Mouse (Mus musculus) gastrocnemius, adult 2 months (tissue): ENCODE data around the gene Spg7. TPM values are rescaled to one million over a fixed set of nuclear protein-coding genes. Genes with fewer than 3 reads are reported as not detected.
A peak's percentile ranks its signal among the peaks of the same experiment; 100 is the strongest.

Experiments
- DNase-seq: peaks from one replicate; pipeline ENCODE4 v3.0.0; 2022
- H3K27ac ChIP-seq: fragments of 200-600 bp; 2 replicates; pipeline ENCODE4 v1.8.1; 2022; ENCODE audit warnings: mild to moderate bottlenecking
- H3K4me3 ChIP-seq: fragments of 200-600 bp; 2 replicates; pipeline ENCODE4 v1.8.1; 2022; ENCODE audit warnings: mild to moderate bottlenecking, moderate library complexity
- CTCF ChIP-seq: fragments of 200-600 bp; IDR thresholded peaks from 2 replicates; pipeline ENCODE4 v1.8.1; 2022; ENCODE audit warnings: antibody characterized with exemption, mild to moderate bottlenecking, moderate library complexity
- intact Hi-C: fragments of 180-260 bp; cut with DNase I; formaldehyde crosslinking; loops from one replicate; pipeline ENCODE4 v1.15.1; 2025
- total RNA-seq, 2 experiments: library from RNA; stranded (reverse); gene quantifications; 2 replicates each; pipeline ENCODE4 v1.2.3; 2021

The Spg7 gene
- total RNA-seq, 2 experiments from 2014 or later: 67.4 to 74.9 TPM

DNA sequence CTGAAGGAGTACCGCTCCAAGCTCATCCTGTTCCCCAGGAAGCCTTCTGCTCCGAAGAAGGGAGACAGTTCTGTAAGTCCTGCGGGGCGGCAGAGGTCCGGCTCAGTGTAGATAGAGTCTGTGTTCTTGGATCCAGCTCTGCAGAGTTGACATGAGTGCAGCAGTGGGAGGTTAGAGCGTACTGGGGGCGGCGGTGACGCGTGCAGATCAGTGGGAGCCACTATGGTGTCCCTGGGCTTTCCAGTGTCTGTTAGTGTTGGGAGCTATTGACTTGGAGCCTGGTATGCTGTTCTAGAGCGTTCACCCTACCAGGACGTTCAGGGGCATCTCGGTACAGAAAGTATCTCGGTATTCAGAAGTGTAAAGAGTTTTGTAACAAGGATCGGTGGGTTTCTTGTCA, 40.5 kb downstream of the Spg7 start:
- TF ChIP-seq CTCF: no peak
- intact Hi-C loops: loop anchor here (5.0 kb wide), 1 partner anchor 109 kb away; the partner anchor contains the start of genes Chmp1a and Spata33
- no peak for DNase-seq
- Histone ChIP-seq H3K4me3 (peak overlapping the region; percentile 92), H3K27ac (peak overlapping the region; percentile 96)

DNA sequence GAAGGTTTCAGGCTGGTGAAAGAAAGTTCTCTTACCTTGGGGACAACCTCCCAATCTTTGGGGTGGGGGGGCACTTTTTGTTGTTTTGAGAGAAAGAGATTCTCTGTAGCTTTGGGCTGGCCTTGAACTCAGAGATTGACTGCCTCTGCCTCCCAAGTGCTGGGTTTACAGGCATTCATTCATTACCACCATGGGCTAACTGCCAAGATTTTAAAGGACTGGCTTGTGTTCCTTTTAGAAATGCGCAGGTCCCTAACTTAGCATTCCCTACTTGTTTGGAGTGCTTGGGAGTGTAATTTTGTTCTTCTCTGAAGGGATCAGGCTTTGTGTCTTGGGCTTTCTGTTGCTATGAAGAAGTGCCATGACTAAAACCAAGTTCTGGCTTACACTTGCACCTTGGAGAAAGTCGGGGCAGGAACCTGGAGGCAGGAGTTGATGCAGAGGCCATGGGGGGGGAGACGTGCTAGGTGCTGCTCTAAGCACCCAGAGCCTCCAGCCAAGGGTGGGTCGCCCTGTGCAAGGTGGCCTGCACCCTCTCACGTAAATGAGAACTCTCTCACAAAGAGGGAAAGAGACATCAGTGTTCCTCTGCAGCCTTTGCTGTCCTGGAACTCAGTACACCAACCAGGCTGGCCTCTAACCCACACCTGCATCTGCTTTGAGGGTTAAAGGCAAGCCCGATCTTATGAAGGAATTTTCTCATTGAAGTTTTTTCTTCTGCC, 41.5 kb downstream of the Spg7 start:
- H3K4me3 ChIP-seq: peak overlapping the region; percentile 92
- peak overlapping the region; percentile 96; the same call in 1 of the 2 replicates for H3K27ac ChIP-seq
- intact Hi-C loops: loop anchor here (5.0 kb wide), 1 partner anchor 108 kb away; the partner anchor contains the start of genes Chmp1a and Spata33
- no peak for TF ChIP-seq CTCF
- no peak for DNase-seq

DNA sequence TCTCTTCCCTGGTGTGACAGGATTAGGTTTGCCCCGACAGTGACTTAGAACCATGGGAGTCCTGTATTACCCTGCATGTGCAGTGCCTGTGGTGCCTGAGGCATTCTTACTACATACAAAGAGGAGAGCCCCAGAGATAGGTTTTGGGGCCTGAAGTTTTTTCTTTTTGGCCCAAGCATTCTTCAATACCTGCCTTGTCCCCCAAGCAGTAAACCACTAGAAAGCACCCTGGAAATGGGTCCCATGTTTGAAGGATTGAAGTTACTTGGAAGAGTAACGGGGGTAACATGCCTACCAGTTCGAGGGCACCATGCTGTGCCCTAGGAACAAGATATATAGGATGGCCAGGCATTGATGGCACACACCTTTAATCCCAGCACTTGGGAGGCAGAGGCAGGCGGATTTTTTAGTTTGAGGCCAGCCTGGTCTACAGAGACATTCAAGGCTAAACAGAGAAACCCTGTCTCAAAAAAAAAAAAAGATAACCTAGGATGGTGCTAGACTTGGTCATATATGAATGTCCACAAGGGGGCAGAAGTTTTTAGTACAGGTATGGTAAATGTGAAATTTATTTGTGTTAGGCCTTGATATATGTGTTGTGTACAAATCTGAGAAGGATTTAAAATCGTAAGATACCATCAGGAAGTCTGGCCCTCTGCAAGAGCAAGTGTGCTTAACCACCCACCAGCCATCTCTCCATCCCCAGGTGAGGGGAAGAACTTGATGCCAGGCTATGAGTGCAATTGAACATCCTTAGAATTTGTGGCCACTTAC, 43.0 kb downstream of the Spg7 start:
- DNase-seq: no peak

DNA sequence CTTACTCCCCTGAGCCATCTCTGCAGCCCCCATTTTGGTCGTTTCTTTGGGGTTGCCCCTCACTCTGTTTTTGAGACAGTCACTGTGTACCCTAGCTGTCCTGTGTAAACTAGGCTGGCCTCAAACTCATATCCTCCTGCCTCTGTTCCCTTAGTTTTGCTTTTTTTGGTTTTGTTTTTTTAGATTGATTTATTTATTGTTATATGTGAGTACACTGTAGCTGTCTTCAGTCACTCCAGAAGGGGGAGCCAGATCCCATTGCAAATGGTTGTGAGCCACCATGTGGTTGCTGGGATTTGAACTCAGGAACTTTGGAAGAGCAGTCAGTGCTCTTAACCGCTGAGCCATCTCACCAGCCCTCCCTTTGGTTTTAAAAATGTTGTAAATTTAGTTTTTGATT, 43.8 kb downstream of the Spg7 start:
- H3K27ac ChIP-seq: no peak overlapping the region
- no peak overlapping the region for H3K4me3 ChIP-seq
- peak; percentile 57 for TF ChIP-seq CTCF
- intact Hi-C loops: loop anchor here (2.0 kb wide), 1 partner anchor 84 kb away; no protein-coding TSS in a partner anchor
- DNase-seq: no peak

More for the DNA sequence above, 43.0 kb downstream of the Spg7 start:
- no peak overlapping the region for H3K27ac ChIP-seq
- no peak overlapping the region for H3K4me3 ChIP-seq
- intact Hi-C loops: loop anchor here (2.0 kb wide), 1 partner anchor 85 kb away; no protein-coding TSS in a partner anchor
- TF ChIP-seq CTCF: peak; percentile 61

DNA sequence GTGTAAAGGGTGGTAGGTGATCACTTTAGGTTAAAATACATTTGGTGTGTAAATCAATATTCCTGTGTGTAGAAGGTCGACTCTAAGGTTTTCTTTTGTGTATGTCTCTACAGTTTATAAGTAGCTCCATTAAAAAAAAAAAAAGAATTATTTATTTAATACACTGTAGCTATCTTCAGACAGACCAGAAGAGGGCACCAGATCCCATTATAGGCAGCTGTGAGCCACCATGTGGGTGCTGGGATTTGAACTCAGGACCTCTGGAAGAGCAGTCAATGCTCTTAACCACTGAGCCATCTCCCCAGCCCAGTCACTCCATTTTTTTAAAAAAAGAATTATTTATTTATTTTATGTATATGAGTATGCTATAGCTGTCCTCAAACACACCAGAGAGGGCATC, 45.3 kb downstream of the Spg7 start:
- Histone ChIP-seq H3K27ac (no peak overlapping the region), H3K4me3 (no peak overlapping the region)
- no peak for DNase-seq
- peak; percentile 55 for TF ChIP-seq CTCF
- intact Hi-C loops: no loop called here

DNA sequence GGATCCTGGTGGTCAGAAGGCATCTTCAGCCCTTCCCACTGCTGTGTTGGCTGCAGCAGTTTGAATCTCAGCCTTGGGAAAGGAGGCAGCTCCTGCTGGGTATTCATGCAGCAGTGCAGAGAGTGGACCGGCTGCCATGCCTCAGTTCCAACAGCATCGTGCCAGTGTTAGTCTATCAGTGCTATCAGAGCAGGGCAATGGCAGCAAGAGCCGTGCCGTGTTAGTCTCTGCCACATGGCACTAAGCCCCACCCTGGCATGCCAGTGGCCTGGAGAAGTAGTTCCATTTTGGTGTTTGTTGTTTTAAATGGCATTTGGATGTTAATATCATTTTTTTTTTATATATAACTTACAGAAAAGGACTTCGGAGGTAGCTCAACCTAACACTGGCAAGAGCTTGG, 46.2 kb downstream of the Spg7 start:
- no peak for DNase-seq
- no peak overlapping the region for H3K4me3 ChIP-seq
- no peak for TF ChIP-seq CTCF
- H3K27ac ChIP-seq: no peak overlapping the region
- intact Hi-C loops: no loop called here

DNA sequence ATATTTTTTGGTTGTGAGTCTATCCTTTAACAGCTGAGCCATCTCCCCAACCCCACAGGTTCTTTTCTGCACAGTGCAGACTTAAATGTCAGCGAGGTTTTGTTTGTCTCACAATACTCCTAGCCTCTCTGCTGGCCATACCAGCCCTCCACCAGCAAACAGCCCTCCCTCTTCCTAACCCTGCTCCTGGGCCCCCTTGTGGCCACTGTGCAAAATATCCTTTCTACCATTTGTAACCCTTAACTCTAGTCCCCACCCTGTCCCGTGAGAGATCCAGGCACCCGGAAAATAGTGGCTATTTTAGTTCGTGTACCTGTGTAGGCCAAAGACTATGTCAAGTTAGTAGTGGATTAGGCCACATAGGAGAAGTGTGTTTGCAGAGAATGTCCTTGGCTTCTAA, 47.9 kb downstream of the Spg7 start:
- H3K27ac ChIP-seq: no peak overlapping the region
- intact Hi-C loops: no loop called here
- DNase-seq: peak; percentile 62

DNA sequence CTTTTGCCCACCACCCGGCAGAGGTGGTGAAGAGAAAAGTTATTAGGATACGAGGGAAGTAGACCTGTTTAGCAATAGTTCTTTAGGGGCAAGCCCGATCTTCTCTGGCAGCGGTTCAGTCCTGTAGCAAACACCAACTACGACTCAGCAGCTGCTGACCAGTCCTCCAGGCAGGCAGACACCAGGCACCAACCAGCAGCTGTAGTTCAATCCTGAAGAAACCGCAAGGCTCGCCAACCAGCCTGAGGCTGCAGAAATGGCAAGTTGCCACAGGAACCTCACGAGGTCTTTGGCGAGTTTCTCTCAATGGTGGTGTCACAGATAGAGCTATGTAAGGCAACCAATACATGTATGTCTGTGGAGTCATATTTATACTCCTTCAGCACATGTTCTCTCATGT, 50.1 kb downstream of the Spg7 start:
- Histone ChIP-seq H3K27ac (no peak overlapping the region), H3K4me3 (no peak overlapping the region)
- DNase-seq: no peak
- intact Hi-C loops: no loop called here
- TF ChIP-seq CTCF: no peak

More for the DNA sequence above, 47.9 kb downstream of the Spg7 start:
- H3K4me3 ChIP-seq: no peak overlapping the region
- peak; percentile 72 for TF ChIP-seq CTCF

DNA sequence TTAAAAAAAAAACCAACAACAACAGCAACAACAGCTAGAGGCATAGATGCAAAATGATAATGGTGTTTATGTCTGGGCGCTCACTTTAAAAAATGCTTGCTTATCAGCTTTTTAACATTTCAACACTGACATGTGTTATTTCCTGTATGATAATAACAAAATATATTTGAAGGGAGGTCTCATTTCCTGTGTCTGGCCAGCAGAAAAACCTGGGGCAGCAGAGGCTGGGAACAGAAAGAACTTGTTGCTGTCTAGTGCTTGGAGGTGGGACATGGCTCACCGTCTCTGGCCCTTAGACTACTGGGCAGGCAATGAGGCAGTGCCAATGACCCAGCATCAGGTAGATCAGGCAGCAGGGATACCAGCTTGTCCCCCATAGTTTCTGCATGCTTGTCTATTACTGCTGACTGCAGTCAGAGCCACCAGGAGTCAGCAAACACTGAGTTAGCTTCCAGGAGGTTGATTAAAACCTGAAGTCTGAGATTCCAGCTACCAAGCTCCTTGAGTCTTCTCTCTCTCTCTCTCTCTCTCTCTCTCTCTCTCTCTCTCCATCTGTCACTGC, 51.2 kb downstream of the Spg7 start:
- intact Hi-C loops: no loop called here

DNA sequence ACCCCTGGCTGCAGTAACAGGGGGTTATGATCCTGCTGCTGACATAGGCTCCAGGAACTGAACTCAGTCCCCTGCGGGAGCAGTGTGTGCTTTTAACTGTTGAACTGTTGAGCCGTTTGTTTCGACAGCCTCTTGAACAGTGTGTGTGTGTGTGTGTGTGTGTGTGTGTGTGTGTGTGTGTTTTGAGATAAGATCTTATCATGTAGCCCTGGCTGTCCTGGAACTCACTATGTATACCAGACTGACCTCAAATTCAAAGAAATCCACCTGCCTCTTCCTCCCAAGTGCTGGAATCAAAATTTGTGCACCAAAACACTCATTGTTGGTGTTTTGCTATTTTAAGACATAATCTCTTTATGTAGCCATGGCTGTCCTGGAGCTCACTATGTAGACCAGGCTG, 51.9 kb downstream of the Spg7 start:
- Histone ChIP-seq H3K4me3 (no peak overlapping the region), H3K27ac (no peak overlapping the region)
- intact Hi-C loops: no loop called here
- DNase-seq: no peak
- TF ChIP-seq CTCF: no peak

More for the DNA sequence above, 51.2 kb downstream of the Spg7 start:
- H3K27ac ChIP-seq: no peak overlapping the region
- no peak for DNase-seq
- no peak for TF ChIP-seq CTCF
- H3K4me3 ChIP-seq: no peak overlapping the region

DNA sequence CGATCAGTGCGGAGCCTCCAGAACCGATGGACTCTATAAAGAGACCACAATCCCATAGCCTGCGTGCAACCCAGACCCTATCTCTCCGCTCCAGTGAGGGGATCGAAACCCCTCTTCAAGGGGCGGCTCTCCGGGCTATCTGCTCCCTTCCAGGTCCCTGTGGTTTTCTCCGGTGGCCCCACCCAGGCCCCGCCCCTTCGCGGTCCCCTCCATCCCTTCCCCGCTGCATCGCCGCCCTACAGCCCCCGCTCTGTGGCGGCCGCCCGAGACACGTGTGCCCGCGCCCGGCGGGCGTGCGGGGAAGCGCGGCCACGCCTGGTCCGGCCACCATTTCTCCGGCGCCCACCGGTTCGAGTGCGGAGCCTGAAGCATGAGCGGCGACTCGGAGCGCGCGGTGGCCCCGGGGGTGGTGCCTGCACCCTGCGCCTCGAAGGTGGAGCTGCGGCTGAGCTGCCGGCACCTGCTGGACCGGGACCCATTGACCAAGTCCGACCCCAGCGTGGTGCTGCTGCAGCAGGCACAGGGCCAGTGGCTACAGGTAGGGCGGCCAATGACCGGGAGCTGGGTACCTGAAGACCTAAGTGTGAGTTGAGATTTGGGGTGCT, 54.5 kb downstream of the Spg7 start, which contains the start of gene Cpne7:
Gene Cpne7, plus strand, starts transcription at position 248 of the 605 bp plus-strand sequence.
- DNase-seq: no peak
- intact Hi-C loops: no loop called here
- Histone ChIP-seq H3K27ac (no peak within 1 kb of the TSS), H3K4me3 (peak within 1 kb of the TSS; percentile 73)
- TF ChIP-seq CTCF: no peak

DNA sequence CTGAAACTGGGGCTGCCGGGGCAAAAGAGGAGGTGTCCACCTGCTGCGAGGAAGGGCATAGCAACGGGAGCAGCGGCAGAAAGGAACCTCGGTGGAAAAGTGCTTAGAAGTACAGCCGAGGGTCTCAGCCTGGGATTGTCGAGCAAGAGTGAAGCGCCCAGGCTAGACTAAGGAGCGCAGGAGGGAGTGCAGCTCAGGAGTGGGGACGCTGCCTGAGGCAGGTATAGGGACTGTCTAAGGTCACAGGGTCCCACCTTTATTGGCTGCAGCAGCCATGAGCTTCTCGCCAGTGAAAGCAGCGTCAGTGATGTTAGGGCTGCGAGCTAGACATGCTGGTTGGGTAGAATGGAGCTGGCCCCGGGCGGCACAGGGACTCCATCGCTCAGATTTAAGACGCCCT, 55.0 kb downstream of the Spg7 start:
- intact Hi-C loops: no loop called here
- peak overlapping the region; percentile 73 for H3K4me3 ChIP-seq
- DNase-seq: no peak
- H3K27ac ChIP-seq: no peak overlapping the region
- TF ChIP-seq CTCF: no peak
